Mouse (Mus musculus) liver, postnatal 0 days (tissue): ENCODE results near the gene Cdpf1.

Experiments
- CTCF ChIP-seq: sonication (generic); IDR thresholded peaks from 2 replicates; pipeline ENCODE4 v1.5.1; 2016; ENCODE audit warnings: antibody characterized with exemption, low read depth
- EP300 ChIP-seq: IDR thresholded peaks from 2 replicates; pipeline ENCODE4 v1.6.1; 2016; ENCODE audit warnings: antibody characterized with exemption, low read depth, mild to moderate bottlenecking

GRCm38 (mm10) chr15:85788633-85789032 is 22.9 kb downstream of the Cdpf1 start:
- TF ChIP-seq CTCF, result no peak
- no peak for TF ChIP-seq EP300
